Mouse (Mus musculus): ENCODE results near the gene Ifitm6. TPM values are rescaled to one million over a fixed set of nuclear protein-coding genes. Genes with fewer than 3 reads are reported as not detected.
"Not testable (repeated sequence)": the region's sequence is repeated elsewhere in the genome, so short reads cannot be mapped to it uniquely, and the experiment has no call there.

The Ifitm6 gene
- polyA plus RNA-seq, 1 experiment from 2014 or later: 0.51 TPM

DNA sequence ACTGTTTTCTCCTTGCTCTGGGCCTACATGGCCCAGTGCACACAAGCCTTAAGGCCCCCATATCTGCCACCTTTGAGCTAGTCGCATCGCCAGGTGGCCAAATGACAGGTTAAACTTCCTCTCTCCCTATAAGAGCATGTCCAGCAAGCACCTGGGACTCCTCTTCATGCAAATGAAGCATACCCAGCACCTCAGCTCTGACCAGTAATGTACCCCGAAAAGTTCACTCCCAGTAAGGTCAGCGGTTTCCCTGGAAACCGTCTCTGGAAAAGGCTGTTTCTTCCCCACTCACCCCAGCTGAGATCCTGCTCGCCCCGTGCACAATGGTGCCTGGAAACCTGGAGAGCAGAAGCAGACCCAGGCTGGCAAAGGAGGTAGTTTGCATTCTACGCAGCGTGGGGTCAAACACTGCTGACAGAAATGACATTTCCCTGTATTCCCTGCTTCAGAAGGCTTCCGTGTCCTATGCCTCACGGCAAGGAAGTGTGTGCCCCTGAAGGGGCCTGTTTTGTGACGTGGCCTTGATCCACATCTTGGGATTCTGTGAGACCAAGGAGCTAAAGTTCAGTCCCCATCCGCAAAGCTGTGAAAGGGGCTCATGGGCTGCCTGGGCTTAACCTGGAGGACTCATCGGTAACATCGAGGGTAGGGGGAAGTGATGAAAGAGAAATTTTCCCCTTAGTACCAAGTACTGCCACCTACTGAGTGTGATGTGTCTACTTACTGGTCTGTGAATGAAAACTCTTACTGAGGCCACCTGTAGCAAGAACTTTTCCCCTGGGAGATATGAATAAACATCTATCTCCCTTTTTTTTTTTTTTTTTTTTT, 16.6 kb downstream of the Ifitm6 start:
- no peak overlapping the region for H3K4me3 ChIP-seq (replicated peaks)
- ATAC-seq: no peak
- no peaks in the 10 kb centered on the region for H3K36me3 ChIP-seq
- no peak overlapping the region for H3K27ac ChIP-seq
- no peak overlapping the region for H3K9ac ChIP-seq (replicated peaks)
- no peaks in the 10 kb centered on the region for H3K4me1 ChIP-seq (replicated peaks)
- no peaks in the 10 kb centered on the region for H3K9me3 ChIP-seq
- H3K4me2 ChIP-seq (replicated peaks): no peak overlapping the region
- H3K27me3 ChIP-seq: no peaks in the 10 kb centered on the region
- WGBS: 73% methylated on average over 15 of the region's 15 CpGs

GRCm38 (mm10) chr7:140998853-140999700, 18.6 kb downstream of the Ifitm6 start:
- Histone ChIP-seq H3K36me3 (no peaks in the 10 kb centered on the region), H3K4me3 (replicated peaks) (no peak overlapping the region), H3K9me3 (no peaks in the 10 kb centered on the region), H3K4me2 (replicated peaks) (no peak overlapping the region), H3K9ac (replicated peaks) (no peak overlapping the region), H3K27me3 (no peaks in the 10 kb centered on the region), H3K4me1 (replicated peaks) (no peaks in the 10 kb centered on the region), H3K27ac (no peak overlapping the region)
- 95% methylated on average over 11 of the region's 11 CpGs for WGBS
- no peak for ATAC-seq

GRCm38 (mm10) chr7:140997817-140998216, 19.9 kb downstream of the Ifitm6 start:
- no peaks in the 10 kb centered on the region for H3K27me3 ChIP-seq
- H3K9me3 ChIP-seq: no peaks in the 10 kb centered on the region
- WGBS: 61% methylated on average over 1 of the region's 1 CpGs
- no peaks in the 10 kb centered on the region for H3K36me3 ChIP-seq
- no peak overlapping the region for H3K9ac ChIP-seq (replicated peaks)
- H3K4me2 ChIP-seq (replicated peaks): no peak overlapping the region
- H3K4me1 ChIP-seq (replicated peaks): no peaks in the 10 kb centered on the region
- H3K4me3 ChIP-seq (replicated peaks): no peak overlapping the region
- H3K27ac ChIP-seq: no peak overlapping the region
- no peak for ATAC-seq

DNA sequence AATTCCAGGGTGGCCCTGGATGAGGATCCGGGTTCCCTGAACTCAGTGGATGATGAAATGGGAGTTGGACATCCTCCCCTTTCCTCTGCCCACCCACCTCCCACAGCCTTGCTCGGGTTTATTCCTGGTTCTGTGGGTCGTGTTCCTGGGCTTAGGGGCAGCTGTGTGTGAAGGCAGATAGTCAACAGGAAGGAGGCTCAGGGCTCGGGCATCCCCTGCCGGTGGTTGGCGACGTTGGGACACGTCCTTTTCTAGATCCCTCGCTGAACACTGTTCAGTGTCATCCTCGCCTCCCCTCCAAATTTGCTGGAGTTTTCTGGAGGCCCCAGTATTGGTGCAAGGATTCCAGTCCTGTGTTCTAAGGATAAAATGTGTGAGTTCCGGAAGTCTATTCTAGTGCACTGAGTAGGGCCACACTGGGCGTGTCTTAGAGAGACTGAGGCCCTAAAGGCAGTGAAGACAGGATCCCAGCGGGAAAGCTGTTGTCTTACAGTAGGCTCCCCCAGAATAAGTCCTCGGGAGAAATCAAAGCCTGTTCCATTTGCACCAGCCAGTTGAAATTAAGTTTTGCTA, 26.5 kb downstream of the Ifitm6 start:
- 86% methylated on average over 14 of the region's 14 CpGs for WGBS

GRCm38 (mm10) chr7:140990622-140991021, 27.1 kb downstream of the Ifitm6 start:
- 83% methylated on average over 5 of the region's 5 CpGs for WGBS

More for the DNA sequence above, 26.5 kb downstream of the Ifitm6 start:
- Histone ChIP-seq H3K9ac (replicated peaks) (no peak overlapping the region), H3K4me2 (replicated peaks) (no peak overlapping the region), H3K4me3 (replicated peaks) (no peak overlapping the region), H3K4me1 (replicated peaks) (no peaks in the 10 kb centered on the region), H3K27me3 (no peaks in the 10 kb centered on the region), H3K27ac (no peak overlapping the region), H3K9me3 (no peaks in the 10 kb centered on the region), H3K36me3 (no peaks in the 10 kb centered on the region)
- ATAC-seq: no peak

GRCm38 (mm10) chr7:140990185-140990584, 27.5 kb downstream of the Ifitm6 start:
- ATAC-seq: no peak
- no peak overlapping the region for H3K4me2 ChIP-seq (replicated peaks)
- WGBS: 73% methylated on average over 6 of the region's 6 CpGs

More at GRCm38 (mm10) chr7:140990622-140991021, 27.1 kb downstream of the Ifitm6 start:
- Histone ChIP-seq H3K4me3 (replicated peaks) (no peak overlapping the region), H3K9ac (replicated peaks) (no peak overlapping the region), H3K4me2 (replicated peaks) (no peak overlapping the region), H3K4me1 (replicated peaks) (no peaks in the 10 kb centered on the region), H3K27me3 (no peaks in the 10 kb centered on the region), H3K36me3 (no peaks in the 10 kb centered on the region), H3K9me3 (no peaks in the 10 kb centered on the region), H3K27ac (no peak overlapping the region)
- ATAC-seq: no peak

GRCm38 (mm10) chr7:140989022-140989421, 28.7 kb downstream of the Ifitm6 start:
- Histone ChIP-seq H3K36me3 (no peaks in the 10 kb centered on the region), H3K9ac (replicated peaks) (no peak overlapping the region), H3K4me3 (replicated peaks) (no peak overlapping the region), H3K4me2 (replicated peaks) (no peak overlapping the region), H3K4me1 (replicated peaks) (no peaks in the 10 kb centered on the region), H3K9me3 (no peaks in the 10 kb centered on the region), H3K27ac (no peak overlapping the region), H3K27me3 (no peaks in the 10 kb centered on the region)
- ATAC-seq: no peak
- 73% methylated on average over 4 of the region's 4 CpGs for WGBS

More at GRCm38 (mm10) chr7:140990185-140990584, 27.5 kb downstream of the Ifitm6 start:
- Histone ChIP-seq H3K27ac (no peak overlapping the region), H3K4me1 (replicated peaks) (no peaks in the 10 kb centered on the region), H3K36me3 (no peaks in the 10 kb centered on the region), H3K27me3 (no peaks in the 10 kb centered on the region), H3K9ac (replicated peaks) (no peak overlapping the region), H3K4me3 (replicated peaks) (no peak overlapping the region), H3K9me3 (no peaks in the 10 kb centered on the region)

DNA sequence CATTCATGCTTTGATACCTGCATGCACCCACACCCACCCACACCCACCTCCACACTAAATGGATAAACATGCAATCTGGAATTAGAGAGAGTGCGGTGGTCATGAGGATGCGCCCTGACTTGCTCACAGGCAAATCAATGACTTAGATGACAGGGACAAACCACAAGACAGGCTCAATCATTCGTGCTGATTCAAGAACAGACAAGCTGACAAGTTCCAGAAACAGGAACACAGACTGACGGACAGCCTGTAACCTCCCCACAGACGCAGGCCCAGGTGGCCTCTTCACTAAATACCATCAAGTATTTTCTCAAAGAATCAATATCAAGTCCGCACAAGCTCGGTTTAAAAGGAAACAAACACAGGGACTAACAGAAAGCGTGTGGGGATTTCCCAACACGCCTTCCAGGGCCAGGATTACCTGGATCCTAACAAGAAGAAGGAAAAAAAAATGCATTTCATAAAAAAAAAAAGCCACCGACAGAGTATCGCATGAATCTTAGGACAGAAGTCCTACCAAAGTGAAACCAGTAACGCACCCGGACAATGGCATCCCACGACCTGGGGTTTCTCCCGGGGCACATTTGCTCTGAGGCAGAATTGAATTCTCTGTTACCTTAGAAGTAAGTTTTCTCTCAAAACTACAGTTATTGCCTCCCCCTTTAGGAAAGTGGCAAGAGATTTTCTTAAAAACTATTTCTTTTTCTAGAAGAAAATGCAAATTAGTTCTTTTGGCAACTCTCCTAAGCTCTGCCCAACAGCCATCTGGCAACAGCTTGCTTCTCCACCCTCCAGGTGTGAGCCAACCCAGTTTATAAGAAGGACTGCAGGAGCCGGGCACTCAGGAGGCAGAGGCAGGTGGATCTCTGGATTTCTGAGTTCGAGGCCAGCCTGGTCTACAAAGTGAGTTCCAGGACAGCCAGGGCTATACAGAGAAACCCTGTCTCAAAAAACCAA, 30.3 kb downstream of the Ifitm6 start:
- no peak overlapping the region for H3K4me3 ChIP-seq (replicated peaks)
- no peaks in the 10 kb centered on the region for H3K27me3 ChIP-seq
- H3K9me3 ChIP-seq: no peaks in the 10 kb centered on the region
- H3K4me1 ChIP-seq (replicated peaks): no peaks in the 10 kb centered on the region
- no peak overlapping the region for H3K27ac ChIP-seq
- H3K9ac ChIP-seq (replicated peaks): no peak overlapping the region
- H3K4me2 ChIP-seq (replicated peaks): no peak overlapping the region
- WGBS: 87% methylated on average over 17 of the region's 17 CpGs
- no peaks in the 10 kb centered on the region for H3K36me3 ChIP-seq
- no peak for ATAC-seq

- H3K36me3 ChIP-seq: no peaks in the 10 kb centered on the region
- H3K27me3 ChIP-seq: no peaks in the 10 kb centered on the region
- WGBS: 91% methylated on average over 7 of the region's 7 CpGs
- no peak overlapping the region for H3K27ac ChIP-seq
- H3K9me3 ChIP-seq: no peaks in the 10 kb centered on the region
- no peak overlapping the region for H3K4me2 ChIP-seq (replicated peaks)
- no peak overlapping the region for H3K9ac ChIP-seq (replicated peaks)
- no peak overlapping the region for H3K4me3 ChIP-seq (replicated peaks)
- no peaks in the 10 kb centered on the region for H3K4me1 ChIP-seq (replicated peaks)
- no peak for ATAC-seq
Measured at GRCm38 (mm10) chr7:140982971-140983370, 34.8 kb downstream of the Ifitm6 start.

DNA sequence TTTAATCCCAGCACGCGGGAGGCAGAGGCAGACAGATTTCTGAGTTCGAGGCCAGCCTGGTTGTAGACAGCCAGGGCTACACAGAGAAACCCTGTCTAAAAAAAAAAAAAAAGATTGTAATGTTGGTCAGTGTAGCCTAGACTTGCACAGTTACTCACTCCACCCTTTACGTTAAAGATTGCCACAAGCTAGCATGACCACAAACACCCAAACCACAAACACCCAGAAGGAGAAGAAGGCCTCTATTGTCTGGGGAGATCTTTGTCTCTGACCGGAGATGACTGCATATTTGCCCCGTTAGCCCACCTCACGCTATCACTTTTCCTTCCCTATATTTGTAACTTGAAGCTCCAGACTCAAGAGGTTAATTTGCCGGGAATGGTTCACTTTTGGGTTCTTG, 36.0 kb downstream of the Ifitm6 start:
- Histone ChIP-seq H3K36me3 (no peaks in the 10 kb centered on the region), H3K27ac (no peak overlapping the region), H3K4me3 (replicated peaks) (no peak overlapping the region), H3K4me1 (replicated peaks) (no peaks in the 10 kb centered on the region), H3K27me3 (no peaks in the 10 kb centered on the region), H3K4me2 (replicated peaks) (no peak overlapping the region), H3K9me3 (no peaks in the 10 kb centered on the region), H3K9ac (replicated peaks) (no peak overlapping the region)
- WGBS: 95% methylated on average over 8 of the region's 8 CpGs
- ATAC-seq: no peak

DNA sequence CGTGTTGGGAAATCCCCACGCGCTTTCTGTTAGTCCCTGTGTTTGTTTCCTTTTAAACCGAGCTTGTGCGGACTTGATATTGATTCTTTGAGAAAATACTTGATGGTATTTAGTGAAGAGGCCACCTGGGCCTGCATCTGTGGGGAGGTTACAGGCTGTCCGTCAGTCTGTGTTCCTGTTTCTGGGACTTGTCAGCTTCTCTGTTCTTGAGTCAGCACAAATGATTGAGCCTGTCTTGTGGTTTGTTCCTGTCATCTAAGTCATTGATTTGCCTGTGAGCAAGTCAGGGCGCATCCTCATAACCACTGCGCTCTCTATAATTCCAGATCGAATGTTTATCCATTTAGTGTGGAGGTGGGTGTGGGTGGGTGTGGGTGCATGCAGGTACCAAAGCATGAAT, 41.0 kb downstream of the Ifitm6 start:
- H3K4me2 ChIP-seq (replicated peaks); H3K4me1 ChIP-seq (replicated peaks); H3K9ac ChIP-seq (replicated peaks); H3K9me3 ChIP-seq; H3K36me3 ChIP-seq; H3K27ac ChIP-seq; H3K4me3 ChIP-seq (replicated peaks); ATAC-seq; H3K27me3 ChIP-seq: not testable (repeated sequence)
- WGBS: 92% methylated on average over 9 of the region's 9 CpGs

All from midbrain, embryonic 13.5 days (tissue).